Mouse (Mus musculus): ENCODE data around the gene Pds5a.
"Not testable (repeated sequence)": the region's sequence is repeated elsewhere in the genome, so short reads cannot be mapped to it uniquely, and the experiment has no call there.

The Pds5a gene

DNA sequence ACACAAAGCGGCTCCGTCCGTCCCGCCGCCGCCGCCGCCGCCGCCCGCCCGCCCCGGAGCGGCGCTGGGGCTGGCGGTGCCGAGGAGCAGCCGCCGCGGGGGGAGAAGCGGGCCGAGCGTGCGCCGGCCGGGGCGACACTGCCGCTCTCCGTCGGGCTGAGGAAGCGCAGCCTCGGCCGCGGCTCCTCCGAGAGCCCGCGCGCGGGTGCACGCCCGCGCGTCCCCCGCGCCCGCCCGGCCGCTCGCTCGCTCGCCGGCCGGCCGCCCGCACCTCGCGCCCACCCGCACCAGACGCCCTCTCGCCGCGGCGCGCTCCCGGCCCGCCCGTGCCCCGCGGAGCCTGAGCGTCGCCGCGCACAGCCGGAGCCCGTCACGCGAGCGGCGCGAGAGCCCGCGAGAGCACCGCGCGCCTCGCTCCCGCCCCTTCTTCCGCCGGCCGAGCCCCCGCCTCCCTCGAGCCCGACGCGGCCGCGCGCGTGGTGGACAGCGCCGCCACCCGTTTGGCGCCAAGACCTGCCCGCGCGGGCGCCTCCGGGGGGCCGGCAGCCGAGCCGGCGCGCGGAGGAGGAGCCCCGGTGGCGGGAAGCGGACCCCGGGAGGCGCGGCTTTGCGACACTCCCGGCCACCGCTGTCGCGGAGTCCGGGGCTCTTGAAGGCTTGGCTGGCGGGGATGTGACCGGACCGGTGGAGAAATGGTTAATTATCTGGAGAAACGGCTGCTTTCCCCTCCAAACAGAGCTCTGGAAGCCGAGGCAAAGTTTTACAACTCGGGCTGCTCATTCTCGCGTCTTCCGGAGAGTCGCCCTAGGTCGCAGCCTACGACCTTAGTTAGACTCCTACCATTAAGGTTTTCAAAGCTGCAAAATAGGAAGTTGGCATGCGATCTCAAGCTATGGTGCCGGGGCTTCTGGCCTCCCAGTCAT is at the start of gene Pds5a:
Gene Pds5a (minus strand): TSS at position 438 of the 923 bp plus-strand sequence.
- peak; percentile 81 for DNase-seq (ENCODE audit: low read depth, low spot score)

GRCm38 (mm10) chr5:65746908-65747307 is 48.8 kb upstream of the Pds5a start:
- no peak for DNase-seq (ENCODE audit: low read depth, low spot score)

- DNase-seq (ENCODE audit: low read depth, low spot score) = no peak
These were observed 41.3 kb upstream of the Pds5a start for GRCm38 (mm10) chr5:65739366-65739765.

- no peak for DNase-seq (ENCODE audit: low read depth, low spot score)
These were observed 37.5 kb upstream of the Pds5a start for GRCm38 (mm10) chr5:65735601-65736000.

DNA sequence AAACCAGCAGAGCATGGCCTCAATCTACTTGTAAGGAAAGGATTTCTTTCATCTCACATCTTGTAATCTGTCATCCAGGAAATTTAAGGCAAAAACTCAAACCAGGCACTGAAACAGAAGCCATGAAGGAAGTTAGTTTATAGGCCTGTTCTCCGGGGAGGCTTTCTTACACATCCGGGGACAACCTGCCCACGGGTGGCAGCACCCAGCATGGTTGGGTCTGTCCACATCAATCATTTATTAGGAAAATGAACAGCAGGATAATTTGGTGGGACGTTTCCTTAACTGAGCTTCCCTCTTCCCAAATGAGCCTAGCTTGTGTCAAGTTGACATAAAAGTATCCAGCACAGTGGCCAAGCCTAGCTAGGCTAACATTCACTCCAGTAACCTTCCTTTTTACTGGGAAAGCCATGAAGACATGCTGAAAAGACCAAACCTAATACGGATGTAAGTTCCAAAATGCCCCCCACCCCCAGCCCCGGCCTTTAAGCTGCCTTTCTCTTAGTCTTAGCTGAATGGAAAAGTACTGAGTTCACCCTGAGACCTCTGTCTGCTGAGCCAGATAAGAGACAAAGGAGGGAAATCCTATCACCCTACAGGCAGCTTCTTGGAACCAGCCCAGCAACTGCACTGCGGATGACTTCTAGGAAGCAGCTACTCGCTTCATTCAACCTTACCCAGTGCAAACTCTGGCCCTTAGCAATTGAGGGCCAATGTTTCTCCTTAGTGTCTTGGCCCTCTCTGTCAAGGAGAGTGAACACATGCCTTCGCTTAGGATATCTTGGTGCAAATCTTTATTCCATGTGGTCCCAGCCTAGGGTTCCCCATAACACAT is 33.3 kb upstream of the Pds5a start:
- no peak for DNase-seq (ENCODE audit: low read depth, low spot score)

DNA sequence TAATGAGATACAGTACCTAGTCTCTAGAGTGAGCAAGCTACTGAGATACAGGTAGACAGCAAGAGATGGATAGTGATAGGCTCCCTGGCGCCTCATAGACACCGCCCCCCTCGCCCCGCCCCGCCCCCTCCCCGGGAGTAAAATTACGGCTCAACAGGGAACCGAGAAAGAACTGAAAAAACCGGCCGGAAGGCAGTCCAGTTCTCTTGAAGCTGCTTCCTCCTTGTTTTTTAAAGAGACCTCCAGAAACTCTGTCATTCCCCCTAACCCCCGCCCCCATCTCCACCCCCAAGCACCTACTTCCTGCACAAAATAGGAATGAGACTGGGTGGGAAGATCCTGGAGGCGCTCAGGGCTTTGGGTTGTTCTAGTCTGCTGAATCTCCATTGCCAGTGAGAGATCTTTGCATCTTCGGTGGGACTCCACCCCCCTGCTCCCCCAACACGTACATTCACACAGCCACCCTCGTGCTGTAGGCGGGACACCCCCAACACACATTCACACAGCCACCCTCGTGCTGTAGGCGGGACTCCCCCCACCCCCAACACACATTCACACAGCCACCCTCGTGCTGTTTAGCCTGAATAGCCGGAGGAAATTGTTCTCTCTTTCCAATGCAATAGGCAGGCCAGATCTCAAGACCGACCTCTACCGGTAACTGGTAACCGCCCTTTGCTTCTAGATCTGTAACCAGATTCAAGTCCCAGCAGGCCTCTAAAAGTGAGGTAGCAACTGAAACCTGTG is 26.4 kb upstream of the Pds5a start:
- peak; percentile 98 for DNase-seq (ENCODE audit: low read depth, low spot score)

DNA sequence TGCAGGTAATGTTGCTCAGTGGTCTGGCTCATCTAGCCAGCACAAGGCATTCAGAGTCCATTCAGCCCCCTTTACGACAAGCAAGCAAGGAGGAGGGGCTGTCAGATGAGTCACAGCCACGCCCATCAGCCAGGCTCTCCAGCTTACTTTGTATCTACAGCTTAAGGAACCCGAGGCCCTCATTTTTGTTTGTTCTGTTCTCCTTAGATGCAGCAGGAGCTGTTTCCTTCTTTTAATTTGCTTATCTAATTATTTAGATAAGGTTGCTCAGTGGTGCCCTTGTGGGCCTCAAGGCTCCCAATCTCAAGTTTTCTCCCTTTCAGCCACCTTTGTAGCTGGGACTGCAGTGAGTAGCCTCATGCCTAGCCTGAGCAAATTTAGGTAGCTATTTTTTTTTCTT is 20.3 kb upstream of the Pds5a start:
- DNase-seq (ENCODE audit: low read depth, low spot score) = peak; percentile 78

DNA sequence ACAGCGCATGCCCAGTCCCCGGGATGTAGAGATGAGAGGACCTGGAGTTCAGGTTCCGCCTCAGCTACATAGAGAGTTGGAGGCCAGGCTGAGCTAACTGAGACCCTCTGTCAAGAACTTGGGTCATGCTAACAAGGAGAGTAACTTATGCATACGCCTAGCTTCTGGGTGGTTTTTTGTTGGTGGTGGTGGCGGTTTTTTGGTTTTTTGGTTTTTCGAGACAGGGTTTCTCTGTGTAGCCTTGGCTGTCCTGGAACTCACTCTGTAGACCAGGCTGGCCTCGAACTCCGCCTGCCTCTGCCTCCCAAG is 19.8 kb upstream of the Pds5a start:
- not testable (repeated sequence) for DNase-seq (ENCODE audit: low read depth, low spot score)

GRCm38 (mm10) chr5:65717063-65717902 is 19.2 kb upstream of the Pds5a start:
- DNase-seq (ENCODE audit: low read depth, low spot score) = no peak

GRCm38 (mm10) chr5:65715084-65715483 is 17.0 kb upstream of the Pds5a start:
- no peak for DNase-seq (ENCODE audit: low read depth, low spot score)

DNA sequence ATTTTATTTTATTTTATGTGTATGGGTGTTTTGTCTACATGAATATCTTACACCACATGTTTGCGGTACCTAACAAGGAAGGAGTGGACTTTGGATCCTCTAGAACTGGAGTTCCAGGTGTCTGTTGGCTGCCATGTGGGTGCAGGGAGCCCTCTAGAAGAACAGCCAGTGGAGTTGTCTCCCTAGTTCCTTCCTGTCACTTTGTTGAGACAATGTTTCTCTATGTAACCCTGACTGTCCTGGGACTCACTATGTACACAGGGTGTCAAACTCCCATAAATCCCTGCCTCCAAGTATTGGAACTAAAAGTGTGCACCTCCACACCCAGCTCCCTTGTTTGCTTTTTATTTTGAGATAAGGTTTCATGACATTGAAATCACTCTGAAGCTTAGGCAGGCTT is 13.4 kb upstream of the Pds5a start:
- no peak for DNase-seq (ENCODE audit: low read depth, low spot score)

GRCm38 (mm10) chr5:65710267-65710666 is 12.2 kb upstream of the Pds5a start:
- no peak for DNase-seq (ENCODE audit: low read depth, low spot score)

DNA sequence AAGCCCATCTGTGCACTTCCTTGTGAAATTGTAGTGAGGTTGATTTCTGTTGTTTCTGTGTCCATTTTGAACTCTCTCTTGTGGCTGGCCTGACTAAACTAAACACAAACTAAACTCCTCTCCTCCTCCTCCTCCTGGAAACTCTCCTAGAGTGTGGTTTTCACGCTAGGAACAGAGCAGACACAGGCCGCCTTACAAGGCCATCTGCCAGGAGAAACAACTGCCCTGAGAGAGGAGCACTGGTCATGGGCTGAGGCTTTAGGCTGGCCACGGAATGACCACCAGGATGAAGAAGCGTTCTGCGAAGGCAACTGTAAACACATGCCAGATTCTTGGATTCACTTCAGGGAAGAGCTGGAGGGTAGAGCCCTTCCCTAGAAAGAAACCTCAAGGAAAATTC is 8.9 kb upstream of the Pds5a start:
- no peak for DNase-seq (ENCODE audit: low read depth, low spot score)

- DNase-seq (ENCODE audit: low read depth, low spot score) = peak; percentile 65
These were observed 8.1 kb upstream of the Pds5a start for GRCm38 (mm10) chr5:65706171-65706570.

DNA sequence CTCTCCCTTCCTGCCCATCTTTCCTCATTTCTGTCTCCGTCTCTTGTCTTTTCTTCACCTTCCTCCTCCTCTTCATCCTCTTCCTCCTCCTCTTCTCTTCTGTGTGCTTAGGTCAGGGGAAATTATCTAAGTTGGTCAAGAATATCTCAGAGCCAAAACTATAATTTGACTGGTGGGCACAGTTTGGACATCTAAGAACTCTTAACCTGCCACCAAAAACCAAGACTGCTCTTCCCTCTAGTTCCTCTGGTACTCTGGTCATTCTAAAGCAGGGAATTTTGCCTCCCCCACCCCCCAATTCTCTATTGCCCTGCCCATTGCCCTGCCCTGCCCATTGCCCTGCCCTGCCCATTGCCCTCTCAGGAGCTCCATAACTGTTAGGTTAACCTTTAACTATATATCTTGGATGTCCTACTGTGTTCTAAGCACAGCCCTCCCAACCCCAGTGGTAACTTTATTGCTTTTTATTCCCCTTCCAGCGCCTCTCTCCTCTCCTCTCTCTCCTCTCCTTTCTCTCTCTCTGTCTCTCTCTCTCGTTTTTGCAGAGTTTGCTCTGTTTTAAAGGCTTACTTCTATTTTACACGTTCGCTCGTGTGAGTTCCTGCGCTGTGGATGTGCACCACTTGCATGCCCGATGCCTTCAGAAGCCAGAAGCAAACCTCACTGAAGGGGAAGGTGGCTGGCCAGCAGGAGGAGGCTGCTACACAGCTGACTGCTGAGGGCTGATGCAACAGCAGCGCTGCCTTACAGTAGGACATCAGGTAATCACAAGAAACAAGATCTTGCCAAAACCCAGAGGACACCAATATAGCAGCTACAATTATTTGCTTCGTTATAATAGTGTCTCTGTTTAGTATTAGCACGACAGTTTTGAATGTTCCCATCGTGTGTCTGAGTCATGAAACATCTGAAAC is 6.9 kb upstream of the Pds5a start:
- DNase-seq (ENCODE audit: low read depth, low spot score) = peak; percentile 46

- no peak for DNase-seq (ENCODE audit: low read depth, low spot score)
These were observed 5.2 kb upstream of the Pds5a start for GRCm38 (mm10) chr5:65703261-65703660.

DNA sequence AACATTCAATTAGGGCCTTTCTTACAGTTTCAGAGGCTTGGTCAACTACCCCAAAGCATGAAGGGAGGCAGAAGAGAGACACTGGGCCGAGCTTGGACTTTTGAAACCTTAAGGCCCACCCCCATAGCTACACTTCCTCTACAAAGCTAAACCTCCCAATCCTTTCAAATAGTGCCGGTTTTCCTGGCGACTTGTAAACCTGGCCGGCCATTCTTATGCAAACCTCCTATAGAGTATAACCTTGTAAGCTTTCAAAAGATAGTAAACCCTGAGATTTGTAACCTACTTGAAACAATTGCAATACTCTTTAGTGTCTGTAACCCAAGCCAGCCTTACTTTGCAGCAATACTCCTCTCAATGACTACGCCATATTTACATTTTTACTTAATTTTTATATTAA is 2.0 kb upstream of the Pds5a start:
- peak; percentile 71 for DNase-seq (ENCODE audit: low read depth, low spot score)

DNA sequence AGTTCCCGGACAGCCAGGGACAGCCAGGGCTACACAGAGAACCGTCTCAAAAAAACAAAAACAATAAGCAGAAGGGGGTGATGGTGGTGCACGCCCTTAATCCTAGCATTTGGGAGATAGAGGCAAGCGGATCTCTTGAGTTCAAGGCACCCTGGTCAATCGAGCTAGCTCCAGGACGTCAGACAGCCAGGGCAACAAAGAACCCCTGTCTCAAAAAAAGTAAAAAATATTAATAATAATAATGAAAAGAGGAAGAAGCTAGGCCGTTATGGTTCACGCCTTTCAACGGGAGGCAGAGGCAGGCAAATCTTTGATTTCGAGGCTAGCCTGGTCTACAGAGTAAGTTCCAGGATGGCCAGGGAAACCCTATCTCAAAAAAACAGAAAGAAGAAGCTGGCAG is 1.1 kb upstream of the Pds5a start:
- DNase-seq (ENCODE audit: low read depth, low spot score) = no peak

GRCm38 (mm10) chr5:65698759-65699136 is 675 bp upstream of the Pds5a start:
- DNase-seq (ENCODE audit: low read depth, low spot score) = no peak

DNA sequence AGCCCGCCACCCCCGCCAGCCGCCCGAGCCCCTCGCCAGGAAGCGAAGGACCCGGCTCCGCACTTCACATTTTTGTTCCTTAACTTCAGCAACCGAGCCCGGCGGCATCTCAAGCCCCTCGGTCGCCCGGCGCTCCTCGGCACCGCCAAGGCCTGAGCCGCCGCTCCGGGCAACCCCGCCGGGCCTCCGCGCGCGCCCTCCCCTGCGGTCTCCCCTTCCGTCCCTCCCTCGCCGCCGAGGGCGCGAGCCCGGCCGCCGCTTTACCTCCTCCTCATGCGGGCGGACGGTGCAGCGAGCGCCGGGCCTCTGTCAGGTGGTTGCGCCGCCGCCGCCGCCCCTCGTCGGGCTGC is 612 bp downstream of the Pds5a start:
- DNase-seq (ENCODE audit: low read depth, low spot score) = no peak

Data from ES-CJ7 (cell line).